ENCODE assay signal across 16 mouse cellular contexts in the genomic region with DNA sequence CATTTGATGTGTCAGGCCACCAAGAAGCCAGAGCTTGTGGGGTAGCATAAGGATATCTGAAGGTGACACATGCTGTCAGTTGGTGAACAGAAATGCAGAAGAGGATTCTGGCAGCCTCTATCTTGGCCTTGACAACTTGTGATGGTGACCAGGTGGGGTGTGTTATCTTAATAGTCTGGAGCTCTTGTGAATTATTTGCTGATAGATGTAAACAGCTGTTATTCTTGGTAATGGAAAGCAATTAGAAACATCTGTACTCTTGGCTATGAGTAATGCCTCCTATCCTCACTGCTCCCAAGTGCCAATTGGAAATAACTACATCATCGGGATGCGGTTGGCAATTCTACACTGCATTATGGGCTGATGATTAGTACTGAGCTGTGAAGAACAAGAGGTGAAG. TPM values are rescaled to one million over a fixed set of nuclear protein-coding genes. Genes with fewer than 3 reads are reported as not detected.
DNase-seq lines count a peak whose midpoint lies in the region; ATAC-seq and TF ChIP-seq lines count a peak whose summit lies in the region.
"Had no signal": no experiment of that assay in that cellular context is flagged by ENCODE, and none has a peak within 500 bp of the region (broad histone marks: within the 10 kb centered on the region; RNA-seq: fewer than 3 reads in every experiment).

No protein-coding gene starts in this region.

- no peak overlapping the region for H3K27ac ChIP-seq in intestine, embryonic 14.5 days (ENCODE audit: low read depth)
- no peak overlapping the region for H3K27ac ChIP-seq in intestine, postnatal 0 days (ENCODE audit: low read depth, low read length)
- H3K27ac ChIP-seq in lung, embryonic 16.5 days (ENCODE audit: low read length): no peak overlapping the region
- no peak overlapping the region for H3K27ac ChIP-seq in liver, embryonic 12.5 days
- H3K27ac ChIP-seq: hindbrain, embryonic 15.5 days; neural tube, embryonic 12.5 days had no signal

- peaks cover 11% of the 10 kb centered on the region; the same call in 1 of the 2 replicates for H3K4me1 ChIP-seq in intestine, embryonic 14.5 days (replicated peaks; ENCODE audit: control insufficient read depth, insufficient read depth, low read length)
- H3K4me1 ChIP-seq in intestine, postnatal 0 days (replicated peaks; ENCODE audit: control insufficient read depth, insufficient read depth, low read length): no peaks in the 10 kb centered on the region
- no peaks in the 10 kb centered on the region; the same call in 1 of the 2 replicates for H3K4me1 ChIP-seq in lung, embryonic 16.5 days (replicated peaks; ENCODE audit: control insufficient read depth, insufficient read depth, low read length)
- no peaks in the 10 kb centered on the region for H3K4me1 ChIP-seq in liver, embryonic 12.5 days
- H3K4me1 ChIP-seq: hindbrain, embryonic 15.5 days; neural tube, embryonic 12.5 days had no signal

- H3K36me3 ChIP-seq in intestine, embryonic 14.5 days (ENCODE audit: control insufficient read depth, insufficient read depth, low read length): no peaks in the 10 kb centered on the region
- no peaks in the 10 kb centered on the region for H3K36me3 ChIP-seq in intestine, postnatal 0 days (ENCODE audit: control insufficient read depth, insufficient read depth)
- H3K36me3 ChIP-seq in lung, embryonic 16.5 days (ENCODE audit: control insufficient read depth, insufficient read depth, low read length): no peaks in the 10 kb centered on the region
- no peaks in the 10 kb centered on the region for H3K36me3 ChIP-seq in liver, embryonic 12.5 days
- H3K36me3 ChIP-seq: G1E; hindbrain, embryonic 15.5 days; neural tube, embryonic 12.5 days had no signal

- H3K4me2 ChIP-seq in intestine, embryonic 14.5 days (ENCODE audit: low read length): no peak overlapping the region
- H3K4me2 ChIP-seq in intestine, postnatal 0 days (replicated peaks; ENCODE audit: low read depth): no peak overlapping the region
- no peak overlapping the region for H3K4me2 ChIP-seq in lung, embryonic 16.5 days (ENCODE audit: low read depth, low read length)
- H3K4me2 ChIP-seq in liver, embryonic 12.5 days: no peak overlapping the region
- H3K4me2 ChIP-seq: hindbrain, embryonic 15.5 days; midbrain, embryonic 11.5 days; neural tube, embryonic 12.5 days had no signal

- no peaks in the 10 kb centered on the region for H3K9me3 ChIP-seq in intestine, embryonic 14.5 days (ENCODE audit: control insufficient read depth, low read length)
- H3K9me3 ChIP-seq in intestine, postnatal 0 days (ENCODE audit: control insufficient read depth): no peaks in the 10 kb centered on the region
- no peaks in the 10 kb centered on the region for H3K9me3 ChIP-seq in lung, embryonic 16.5 days (ENCODE audit: control insufficient read depth, low read length)
- no peaks in the 10 kb centered on the region for H3K9me3 ChIP-seq in liver, embryonic 12.5 days (replicated peaks)
- H3K9me3 ChIP-seq: G1E; hindbrain, embryonic 15.5 days; neural tube, embryonic 12.5 days had no signal

- H3K4me3 ChIP-seq in intestine, embryonic 14.5 days (ENCODE audit: low read depth, low read length): no peak overlapping the region
- no peak overlapping the region for H3K4me3 ChIP-seq in intestine, postnatal 0 days (ENCODE audit: low read depth, low read length)
- H3K4me3 ChIP-seq in lung, embryonic 16.5 days (ENCODE audit: low read length): no peak overlapping the region
- H3K4me3 ChIP-seq in liver, embryonic 12.5 days: no peak overlapping the region
- H3K4me3 ChIP-seq: hindbrain, embryonic 15.5 days; neural tube, embryonic 12.5 days had no signal

- no peak overlapping the region for H3K9ac ChIP-seq in intestine, embryonic 14.5 days (ENCODE audit: low read length)
- H3K9ac ChIP-seq in intestine, postnatal 0 days (ENCODE audit: low read depth, low read length): no peak overlapping the region
- no peak overlapping the region for H3K9ac ChIP-seq in lung, embryonic 16.5 days (ENCODE audit: low read length)
- no peak overlapping the region for H3K9ac ChIP-seq in liver, embryonic 12.5 days
- H3K9ac ChIP-seq: forebrain, postnatal 0 days; hindbrain, embryonic 15.5 days; neural tube, embryonic 12.5 days had no signal

- peak; percentile 52 to 54 for DNase-seq in cerebellum, postnatal 10 days
- no peak for DNase-seq in cerebellum, adult 9-10 months
- DNase-seq in intestine, embryonic 14.5 days (ENCODE audit: low spot score): peak; percentile 58
- DNase-seq in 3T3-L1 (ENCODE audit: low read depth, low spot score): peak; percentile 6
- no peak for DNase-seq in right cerebral cortex, adult 18-20 months
- DNase-seq: embryo, embryonic 11 days; forebrain, postnatal 0 days; right cerebral cortex, postnatal 4 days had no signal

- H3K27me3 ChIP-seq in intestine, embryonic 14.5 days (replicated peaks; ENCODE audit: control insufficient read depth, insufficient read depth, low read length): no peaks in the 10 kb centered on the region
- no peaks in the 10 kb centered on the region for H3K27me3 ChIP-seq in intestine, postnatal 0 days (replicated peaks; ENCODE audit: control insufficient read depth, insufficient read depth, low read length)
- no peaks in the 10 kb centered on the region for H3K27me3 ChIP-seq in lung, embryonic 16.5 days (ENCODE audit: control insufficient read depth, insufficient read depth, low read depth, low read length)
- no peaks in the 10 kb centered on the region for H3K27me3 ChIP-seq in liver, embryonic 12.5 days (replicated peaks)
- H3K27me3 ChIP-seq: hindbrain, embryonic 15.5 days; neural tube, embryonic 12.5 days had no signal

- no peak for TF ChIP-seq CTCF in intestine, postnatal 0 days (IDR thresholded peaks at IDR 0.05; ENCODE audit: low read depth)

- 0 out of 2 replicates have a peak, but pooled peaks have one; percentile 36 for ATAC-seq in intestine, embryonic 14.5 days (replicated peaks; ENCODE audit: low FRiP score, low TSS enrichment, low read depth)
- ATAC-seq in intestine, postnatal 0 days: no peak
- peak; percentile 94 for ATAC-seq in lung, embryonic 16.5 days (ENCODE audit: low read depth)
- ATAC-seq in liver, embryonic 12.5 days: no peak
- ATAC-seq: forebrain, postnatal 0 days had no signal

- WGBS in intestine, embryonic 14.5 days: 38% methylated on average over 2 of the region's 2 CpGs
- 62% methylated on average over 2 of the region's 2 CpGs for WGBS in intestine, postnatal 0 days
- 29% methylated on average over 2 of the region's 2 CpGs for WGBS in lung, embryonic 16.5 days
- 75% methylated on average over 2 of the region's 2 CpGs for WGBS in liver, embryonic 12.5 days (ENCODE audit: insufficient replicate concordance)

RNA-seq across cellular contexts. Expression of gene Naa11, which starts 43.4 kb away (rescaled TPM):
- polyA plus RNA-seq in intestine, embryonic 14.5 days (2014; fragmentation: Nextera tagmentation; extraction: Ambion mirVana): 0.22 and 0.32 TPM in 2 replicates
- polyA plus RNA-seq in intestine, postnatal 0 days (2015; fragmentation: Nextera tagmentation; extraction: Ambion mirVana): 0.03 TPM in 1 of 2 replicates, not detected in the other
- polyA plus RNA-seq in lung, embryonic 16.5 days (2015; fragmentation: Nextera tagmentation; extraction: Ambion mirVana): not detected in 2 replicates
- not detected in 2 replicates for polyA plus RNA-seq in liver, embryonic 12.5 days (2016; fragmentation: Nextera tagmentation; extraction: Ambion mirVana)
- polyA plus RNA-seq: G1E; hindbrain, embryonic 15.5 days; liver, adult 2 months; midbrain, embryonic 11.5 days; neural tube, embryonic 12.5 days had no signal

Comparison
In these comparisons a context has a peak if more than half of its experiments do, and no peak if none do; other contexts are left out.
1. DNase-seq: peak in cerebellum, postnatal 10 days (2 of 2), intestine, embryonic 14.5 days (single experiment) and 3T3-L1 (single experiment); none in cerebellum, adult 9-10 months (single experiment) and right cerebral cortex, adult 18-20 months (single experiment).
2. ATAC-seq: peak in intestine, embryonic 14.5 days (single experiment) and lung, embryonic 16.5 days (single experiment); none in intestine, postnatal 0 days (single experiment) and liver, embryonic 12.5 days (single experiment).